Mouse (Mus musculus) urinary bladder, postnatal 4 days (tissue): Measurements from ENCODE around the gene Scd2.
"Not testable (repeated sequence)": the region's sequence is repeated elsewhere in the genome, so short reads cannot be mapped to it uniquely, and the experiment has no call there.

ENCODE experiments used
- DNase-seq, 2 experiments: peaks; one replicate each; pipeline ENCODE4 v3.0.0; 2021 to 2022; ENCODE audit warnings: low spot score in 2 of 2

The Scd2 gene

GRCm38 (mm10) chr19:44312007-44312360 lies 18.5 kb downstream of the Scd2 start:
- no peak for DNase-seq

- DNase-seq = no peak
These were observed 19.6 kb downstream of the Scd2 start for GRCm38 (mm10) chr19:44313066-44313465.

GRCm38 (mm10) chr19:44314327-44314759 lies 20.9 kb downstream of the Scd2 start:
- peak; percentile 77 to 85 for DNase-seq

GRCm38 (mm10) chr19:44314871-44315414 lies 21.5 kb downstream of the Scd2 start:
- DNase-seq = peak; percentile 44 to 74

- no peak for DNase-seq
These were observed 23.4 kb downstream of the Scd2 start for GRCm38 (mm10) chr19:44316752-44317315.

GRCm38 (mm10) chr19:44317391-44317790 lies 23.9 kb downstream of the Scd2 start:
- no peak for DNase-seq

GRCm38 (mm10) chr19:44318545-44318944 lies 25.1 kb downstream of the Scd2 start:
- DNase-seq = no peak

- DNase-seq = no peak
These were observed 26.8 kb downstream of the Scd2 start for GRCm38 (mm10) chr19:44320316-44320715.

- no peak for DNase-seq
These were observed 27.7 kb downstream of the Scd2 start for GRCm38 (mm10) chr19:44321201-44321600.

- DNase-seq = no peak
These were observed 28.2 kb downstream of the Scd2 start for GRCm38 (mm10) chr19:44321631-44322030.

- no peak for DNase-seq
These were observed 36.1 kb downstream of the Scd2 start for GRCm38 (mm10) chr19:44329566-44329965.

GRCm38 (mm10) chr19:44331128-44331527 lies 37.7 kb downstream of the Scd2 start:
- not testable (repeated sequence) for DNase-seq

- DNase-seq = no peak
These were observed 38.4 kb downstream of the Scd2 start for GRCm38 (mm10) chr19:44331911-44332310.

- no peak for DNase-seq
These were observed 38.9 kb downstream of the Scd2 start for GRCm38 (mm10) chr19:44332326-44332725.

- DNase-seq = no peak
These were observed 39.6 kb downstream of the Scd2 start, which contains the start of gene Scd4 for GRCm38 (mm10) chr19:44332833-44333623. Scd4 (plus strand) TSS chr19:44333092.

GRCm38 (mm10) chr19:44333991-44334390 lies 40.5 kb downstream of the Scd2 start:
- no peak for DNase-seq

GRCm38 (mm10) chr19:44335876-44336662 lies 42.6 kb downstream of the Scd2 start:
- DNase-seq = no peak

- DNase-seq = no peak
These were observed 56.2 kb downstream of the Scd2 start for GRCm38 (mm10) chr19:44349689-44350088.

- DNase-seq = no peak
These were observed 58.3 kb downstream of the Scd2 start for GRCm38 (mm10) chr19:44351756-44352155.
